In the genomic region with DNA sequence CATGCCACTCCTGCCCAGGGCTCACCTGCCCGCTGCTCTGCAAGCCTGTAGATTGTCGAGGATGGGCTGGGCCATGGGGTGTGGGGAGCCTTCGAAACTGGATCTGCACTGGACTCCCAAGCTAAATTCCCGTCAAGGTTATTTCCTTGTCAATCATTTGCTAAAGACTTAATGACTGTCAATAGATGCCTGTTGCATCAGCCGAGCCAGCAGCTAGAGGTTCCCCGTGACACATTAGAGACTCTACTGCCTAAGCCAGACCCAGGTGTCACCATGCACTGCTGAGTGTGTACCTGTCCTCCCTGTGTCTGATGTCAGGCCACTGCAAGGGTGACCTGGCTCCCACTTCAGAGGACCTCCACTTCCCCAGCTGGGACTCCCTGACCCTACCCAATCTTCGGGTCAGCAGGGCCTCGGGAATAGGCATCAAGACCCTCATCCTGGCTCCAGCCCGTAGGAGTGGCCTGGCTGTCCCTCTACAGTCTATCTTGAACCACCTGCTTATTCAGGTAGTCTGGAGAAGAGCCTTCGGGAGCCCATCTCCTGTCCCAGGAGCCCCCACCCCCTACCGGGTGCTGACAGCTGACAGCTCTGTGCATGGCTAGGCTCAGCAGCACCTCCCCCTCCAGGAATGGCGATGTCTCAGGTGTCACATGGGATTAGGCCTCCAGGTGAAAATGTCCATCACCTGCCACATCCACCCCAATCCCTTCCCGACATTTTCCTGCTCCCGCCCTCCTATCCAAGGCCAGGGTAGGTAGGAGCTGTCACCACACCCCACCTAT, we compare ENCODE assay signal across 8 mouse cellular contexts. TPM values are rescaled to one million over a fixed set of nuclear protein-coding genes. Genes with fewer than 3 reads are reported as not detected.
DNase-seq lines count a peak whose midpoint lies in the region; ATAC-seq lines count a peak whose summit lies in the region.

No protein-coding gene starts in this region.

- H3K9me3 ChIP-seq in heart, embryonic 16.5 days (replicated peaks; ENCODE audit: control insufficient read depth, low read length) = no peaks in the 10 kb centered on the region
- no peaks in the 10 kb centered on the region for H3K9me3 ChIP-seq in forebrain, embryonic 16.5 days (ENCODE audit: control insufficient read depth, low read length)
- no peaks in the 10 kb centered on the region for H3K9me3 ChIP-seq in neural tube, embryonic 13.5 days

- no peak for ATAC-seq in heart, embryonic 16.5 days (replicated peaks; ENCODE audit: extremely low read depth, insufficient read depth, low FRiP score)
- no peak for ATAC-seq in forebrain, embryonic 16.5 days
- ATAC-seq in neural tube, embryonic 13.5 days (ENCODE audit: low read depth) = no peak

- H3K27ac ChIP-seq in heart, embryonic 16.5 days (ENCODE audit: low read length) = peak overlapping the region; percentile 85
- H3K27ac ChIP-seq in forebrain, embryonic 16.5 days (ENCODE audit: low read length) = peak overlapping the region; percentile 65; the same call in 1 of the 2 replicates
- H3K27ac ChIP-seq in neural tube, embryonic 13.5 days (replicated peaks) = peak overlapping the region; percentile 91

- no peak overlapping the region for H3K4me3 ChIP-seq in heart, embryonic 16.5 days (ENCODE audit: low read length)
- no peak overlapping the region for H3K4me3 ChIP-seq in forebrain, embryonic 16.5 days (replicated peaks; ENCODE audit: low read length)
- no peak overlapping the region for H3K4me3 ChIP-seq in neural tube, embryonic 13.5 days

- WGBS in heart, embryonic 16.5 days = 40% methylated on average over 14 of the region's 14 CpGs
- 45% methylated on average over 14 of the region's 14 CpGs for WGBS in forebrain, embryonic 16.5 days
- 35% methylated on average over 14 of the region's 14 CpGs for WGBS in neural tube, embryonic 13.5 days

- H3K4me1 ChIP-seq in heart, embryonic 16.5 days (ENCODE audit: control insufficient read depth, insufficient read depth, low read length) = peaks cover 54% of the 10 kb centered on the region
- H3K4me1 ChIP-seq in forebrain, embryonic 16.5 days (replicated peaks; ENCODE audit: control insufficient read depth, insufficient read depth, low read length) = peaks cover 93% of the 10 kb centered on the region
- peaks cover 100% of the 10 kb centered on the region for H3K4me1 ChIP-seq in neural tube, embryonic 13.5 days (replicated peaks)

- peaks cover 4% of the 10 kb centered on the region; the same call in 1 of the 2 replicates for H3K27me3 ChIP-seq in heart, embryonic 16.5 days (ENCODE audit: control insufficient read depth, insufficient read depth, low read length)
- H3K27me3 ChIP-seq in forebrain, embryonic 16.5 days (replicated peaks; ENCODE audit: control insufficient read depth, insufficient read depth, low read length) = no peaks in the 10 kb centered on the region
- H3K27me3 ChIP-seq in neural tube, embryonic 13.5 days = peaks cover 17% of the 10 kb centered on the region

- H3K36me3 ChIP-seq in heart, embryonic 16.5 days (ENCODE audit: control insufficient read depth, insufficient read depth) = no peaks in the 10 kb centered on the region
- no peaks in the 10 kb centered on the region for H3K36me3 ChIP-seq in forebrain, embryonic 16.5 days (ENCODE audit: control insufficient read depth, insufficient read depth)
- no peaks in the 10 kb centered on the region for H3K36me3 ChIP-seq in neural tube, embryonic 13.5 days

- DNase-seq in heart, postnatal 4 days = no peak
- DNase-seq in kidney, postnatal 25 days = peak; percentile 64 to 87
- DNase-seq in spleen, postnatal 10 days (ENCODE audit: low spot score in 2 of 2) = no peak
- DNase-seq in yolk sac, embryonic 10.5 days (ENCODE audit: low spot score) = no peak
- no peak for DNase-seq in cerebellum, adult 9-11 months

- no peak overlapping the region for H3K4me2 ChIP-seq in heart, embryonic 16.5 days (ENCODE audit: low read depth, low read length)
- no peak overlapping the region for H3K4me2 ChIP-seq in forebrain, embryonic 16.5 days (ENCODE audit: low read length)
- no peak overlapping the region for H3K4me2 ChIP-seq in neural tube, embryonic 13.5 days

- peak overlapping the region; percentile 37 for H3K9ac ChIP-seq in heart, embryonic 16.5 days (ENCODE audit: low read length)
- no peak overlapping the region for H3K9ac ChIP-seq in forebrain, embryonic 16.5 days (replicated peaks; ENCODE audit: low read depth, low read length)
- H3K9ac ChIP-seq in neural tube, embryonic 13.5 days = peak overlapping the region; percentile 34; the same call in 1 of the 2 replicates

RNA-seq across cellular contexts. Expression of gene Flrt1, which starts 31.4 kb away (rescaled TPM):
- polyA plus RNA-seq in heart, embryonic 16.5 days (2015; fragmentation: Nextera tagmentation; extraction: Ambion mirVana) = 1.6 and 1.9 TPM in 2 replicates
- total RNA-seq in heart, postnatal 4 days (2021) = 1 to 10 TPM; 1.8 to 2.1 TPM
- polyA plus RNA-seq in forebrain, embryonic 16.5 days (2015; fragmentation: Nextera tagmentation; extraction: Ambion mirVana) = 13.8 and 16.1 TPM in 2 replicates
- 9.6 and 10.9 TPM in 2 replicates for polyA plus RNA-seq in neural tube, embryonic 13.5 days (2015; fragmentation: Nextera tagmentation; extraction: Ambion mirVana)

Comparison
In these comparisons a context has a peak if more than half of its experiments do, and no peak if none do; other contexts are left out.
1. DNase-seq: peak in kidney, postnatal 25 days (2 of 2); none in heart, postnatal 4 days (single experiment), spleen, postnatal 10 days (0 of 2), yolk sac, embryonic 10.5 days (single experiment) and cerebellum, adult 9-11 months (single experiment).
2. Peak in every context shown above with its lines, with median percentiles within 50 percentile points of each other: H3K27ac ChIP-seq.